Mouse (Mus musculus): Measurements from ENCODE around the gene Dpp9. TPM values are rescaled to one million over a fixed set of nuclear protein-coding genes. Genes with fewer than 3 reads are reported as not detected.
A peak's percentile ranks its signal among the peaks of the same experiment; 100 is the strongest.

Gene Dpp9
- polyA plus RNA-seq, 1 experiment = not detected

- no peak overlapping the region for H3K27ac ChIP-seq (ENCODE audit: insufficient read depth, low read depth, low read length)
- H3K4me1 ChIP-seq (ENCODE audit: control insufficient read depth, insufficient read depth, low read length) = peaks cover 4% of the 10 kb centered on the region; the same call in 1 of the 2 replicates
- H3K4me3 ChIP-seq (ENCODE audit: insufficient read depth, low read depth, low read length) = no peak overlapping the region
- TF ChIP-seq CTCF (IDR thresholded peaks at IDR 0.05; ENCODE audit: insufficient read depth, low read depth, low read length) = no peak
- no peak for TF ChIP-seq POLR2A (IDR thresholded peaks at IDR 0.05; ENCODE audit: insufficient read depth, low read depth, low read length)
- 55% methylated on average over 10 of the region's 10 CpGs for WGBS
Measured at GRCm38 (mm10) chr17:56173401-56174046, 45.2 kb downstream of the Dpp9 start.

- Histone ChIP-seq H3K4me3 (ENCODE audit: insufficient read depth, low read depth, low read length) (no peak overlapping the region), H3K4me1 (ENCODE audit: control insufficient read depth, insufficient read depth, low read length) (peaks cover 4% of the 10 kb centered on the region; the same call in 1 of the 2 replicates), H3K27ac (ENCODE audit: insufficient read depth, low read depth, low read length) (no peak overlapping the region)
- 96% methylated on average over 17 of the region's 17 CpGs for WGBS
- no peak for TF ChIP-seq CTCF (IDR thresholded peaks at IDR 0.05; ENCODE audit: insufficient read depth, low read depth, low read length)
- no peak for TF ChIP-seq POLR2A (IDR thresholded peaks at IDR 0.05; ENCODE audit: insufficient read depth, low read depth, low read length)
Measured at GRCm38 (mm10) chr17:56171881-56172280, 46.8 kb downstream of the Dpp9 start.

- Histone ChIP-seq H3K4me3 (ENCODE audit: insufficient read depth, low read depth, low read length) (no peak overlapping the region), H3K4me1 (ENCODE audit: control insufficient read depth, insufficient read depth, low read length) (peaks cover 4% of the 10 kb centered on the region; the same call in 1 of the 2 replicates), H3K27ac (ENCODE audit: insufficient read depth, low read depth, low read length) (no peak overlapping the region)
- WGBS = 55% methylated on average over 9 of the region's 9 CpGs
- no peak for TF ChIP-seq CTCF (IDR thresholded peaks at IDR 0.05; ENCODE audit: insufficient read depth, low read depth, low read length)
Measured at GRCm38 (mm10) chr17:56171456-56171855, 47.2 kb downstream of the Dpp9 start.

- Histone ChIP-seq H3K4me3 (ENCODE audit: insufficient read depth, low read depth, low read length) (no peak overlapping the region), H3K4me1 (ENCODE audit: control insufficient read depth, insufficient read depth, low read length) (peaks cover 4% of the 10 kb centered on the region; the same call in 1 of the 2 replicates), H3K27ac (ENCODE audit: insufficient read depth, low read depth, low read length) (no peak overlapping the region)
- TF ChIP-seq CTCF (IDR thresholded peaks at IDR 0.05; ENCODE audit: insufficient read depth, low read depth, low read length) (no peak), POLR2A (IDR thresholded peaks at IDR 0.05; ENCODE audit: insufficient read depth, low read depth, low read length) (no peak)
- 34% methylated on average over 10 of the region's 10 CpGs for WGBS
Measured at GRCm38 (mm10) chr17:56170636-56171035, 48.1 kb downstream of the Dpp9 start.

GRCm38 (mm10) chr17:56169830-56170229 is 48.9 kb downstream of the Dpp9 start:
- H3K4me3 ChIP-seq (ENCODE audit: insufficient read depth, low read depth, low read length) = no peak overlapping the region
- TF ChIP-seq CTCF (IDR thresholded peaks at IDR 0.05; ENCODE audit: insufficient read depth, low read depth, low read length) = no peak
- no peak for TF ChIP-seq POLR2A (IDR thresholded peaks at IDR 0.05; ENCODE audit: insufficient read depth, low read depth, low read length)
- no peak overlapping the region for H3K27ac ChIP-seq (ENCODE audit: insufficient read depth, low read depth, low read length)
- H3K4me1 ChIP-seq (ENCODE audit: control insufficient read depth, insufficient read depth, low read length) = peaks cover 4% of the 10 kb centered on the region; the same call in 1 of the 2 replicates
- 71% methylated on average over 6 of the region's 6 CpGs for WGBS

GRCm38 (mm10) chr17:56165671-56166070 is 53.0 kb downstream of the Dpp9 start:
- WGBS = 61% methylated on average over 11 of the region's 11 CpGs
- no peak for TF ChIP-seq CTCF (IDR thresholded peaks at IDR 0.05; ENCODE audit: insufficient read depth, low read depth, low read length)
- no peak for TF ChIP-seq POLR2A (IDR thresholded peaks at IDR 0.05; ENCODE audit: insufficient read depth, low read depth, low read length)
- H3K27ac ChIP-seq (ENCODE audit: insufficient read depth, low read depth, low read length) = no peak overlapping the region
- H3K4me3 ChIP-seq (ENCODE audit: insufficient read depth, low read depth, low read length) = no peak overlapping the region
- H3K4me1 ChIP-seq (ENCODE audit: control insufficient read depth, insufficient read depth, low read length) = peaks cover 8% of the 10 kb centered on the region

- TF ChIP-seq CTCF (IDR thresholded peaks at IDR 0.05; ENCODE audit: insufficient read depth, low read depth, low read length) (no peak), POLR2A (IDR thresholded peaks at IDR 0.05; ENCODE audit: insufficient read depth, low read depth, low read length) (no peak)
- 75% methylated on average over 3 of the region's 3 CpGs for WGBS
- Histone ChIP-seq H3K4me3 (ENCODE audit: insufficient read depth, low read depth, low read length) (no peak overlapping the region), H3K27ac (ENCODE audit: insufficient read depth, low read depth, low read length) (no peak overlapping the region), H3K4me1 (ENCODE audit: control insufficient read depth, insufficient read depth, low read length) (peaks cover 4% of the 10 kb centered on the region)
Measured at GRCm38 (mm10) chr17:56164510-56164909, 54.2 kb downstream of the Dpp9 start.

- TF ChIP-seq POLR2A (IDR thresholded peaks at IDR 0.05; ENCODE audit: insufficient read depth, low read depth, low read length) (no peak), CTCF (IDR thresholded peaks at IDR 0.05; ENCODE audit: insufficient read depth, low read depth, low read length) (no peak)
- Histone ChIP-seq H3K4me1 (ENCODE audit: control insufficient read depth, insufficient read depth, low read length) (peaks cover 4% of the 10 kb centered on the region), H3K4me3 (ENCODE audit: insufficient read depth, low read depth, low read length) (no peak overlapping the region), H3K27ac (ENCODE audit: insufficient read depth, low read depth, low read length) (no peak overlapping the region)
- WGBS = 86% methylated on average over 6 of the region's 6 CpGs
Measured at GRCm38 (mm10) chr17:56163523-56164102, 55.1 kb downstream of the Dpp9 start.

- Histone ChIP-seq H3K27ac (ENCODE audit: insufficient read depth, low read depth, low read length) (no peak within 1 kb of the TSS), H3K4me3 (ENCODE audit: insufficient read depth, low read depth, low read length) (peak within 1 kb of the TSS; percentile 52), H3K4me1 (ENCODE audit: control insufficient read depth, insufficient read depth, low read length) (peaks cover 4% of the 10 kb centered on the region)
- 1% methylated on average over 30 of the region's 30 CpGs for WGBS
- TF ChIP-seq POLR2A (IDR thresholded peaks at IDR 0.05; ENCODE audit: insufficient read depth, low read depth, low read length) (no peak), CTCF (IDR thresholded peaks at IDR 0.05; ENCODE audit: insufficient read depth, low read depth, low read length) (no peak)
Measured at GRCm38 (mm10) chr17:56162231-56162774, 56.4 kb downstream of the Dpp9 start, which contains the start of gene Tnfaip8l1. Gene Tnfaip8l1, plus strand, starts transcription at chr17:56162477.
